Mouse (Mus musculus) ES-Bruce4 (cell line): ENCODE measurements around the gene Zglp1.

Experiments
- CTCF ChIP-seq: IDR thresholded peaks from one replicate; pipeline ENCODE4 v1.8.1; 2011; ENCODE audit warnings: low read depth, low read length
- EP300 ChIP-seq: IDR thresholded peaks from 2 replicates; pipeline ENCODE4 v1.6.1; 2011; ENCODE audit warnings: low read depth, low read length; ENCODE audit not compliant: insufficient read depth
- POLR2A ChIP-seq: IDR thresholded peaks from one replicate; pipeline ENCODE4 v1.8.1; 2011; ENCODE audit warnings: low read length; ENCODE audit not compliant: insufficient read depth

GRCm38 (mm10) chr9:21030055-21030600 is 36.8 kb downstream of the Zglp1 start:
- no peak for TF ChIP-seq POLR2A
- TF ChIP-seq CTCF: no peak
- no peak for TF ChIP-seq EP300
